Mouse (Mus musculus): ENCODE results near the gene Scamp2. TPM values are rescaled to one million over a fixed set of nuclear protein-coding genes. Genes with fewer than 3 reads are reported as not detected.

Gene Scamp2
- polyA plus RNA-seq, 1 experiment from 2014 or later = 54.2 TPM

GRCm38 (mm10) chr9:57602098-57602497 lies 41.4 kb downstream of the Scamp2 start:
- Histone ChIP-seq H3K4me2 (no peak overlapping the region), H3K36me3 (ENCODE audit: insufficient read depth) (no peaks in the 10 kb centered on the region), H3K27ac (ENCODE audit: low read depth) (no peak overlapping the region), H3K4me3 (ENCODE audit: low read depth, low read length) (no peak overlapping the region), H3K9ac (no peak overlapping the region), H3K27me3 (ENCODE audit: insufficient read depth, low read length) (peaks cover 4% of the 10 kb centered on the region; the same call in 1 of the 2 replicates), H3K4me1 (ENCODE audit: insufficient read depth) (no peaks in the 10 kb centered on the region), H3K9me3 (ENCODE audit: low read depth, low read length) (no peaks in the 10 kb centered on the region)
- ATAC-seq (ENCODE audit: insufficient read depth) (no peak), DNase-seq (no peak)
- WGBS = 42% methylated on average over 8 of the region's 8 CpGs
- TF ChIP-seq CTCF (IDR thresholded peaks at IDR 0.05; ENCODE audit: low read depth) = no peak

GRCm38 (mm10) chr9:57604875-57605274 lies 44.1 kb downstream of the Scamp2 start:
- H3K27ac ChIP-seq (ENCODE audit: low read depth) = no peak overlapping the region
- peaks cover 4% of the 10 kb centered on the region; the same call in 1 of the 2 replicates for H3K27me3 ChIP-seq (ENCODE audit: insufficient read depth, low read length)
- no peaks in the 10 kb centered on the region for H3K4me1 ChIP-seq (ENCODE audit: insufficient read depth)
- no peak overlapping the region for H3K9ac ChIP-seq
- DNase-seq (no peak), ATAC-seq (ENCODE audit: insufficient read depth) (no peak)
- H3K4me2 ChIP-seq = no peak overlapping the region
- no peak overlapping the region for H3K4me3 ChIP-seq (ENCODE audit: low read depth, low read length)
- no peaks in the 10 kb centered on the region for H3K36me3 ChIP-seq (ENCODE audit: insufficient read depth)
- no peak for TF ChIP-seq CTCF (IDR thresholded peaks at IDR 0.05; ENCODE audit: low read depth)
- no peaks in the 10 kb centered on the region for H3K9me3 ChIP-seq (ENCODE audit: low read depth, low read length)
- WGBS = 74% methylated on average over 4 of the region's 4 CpGs

DNA sequence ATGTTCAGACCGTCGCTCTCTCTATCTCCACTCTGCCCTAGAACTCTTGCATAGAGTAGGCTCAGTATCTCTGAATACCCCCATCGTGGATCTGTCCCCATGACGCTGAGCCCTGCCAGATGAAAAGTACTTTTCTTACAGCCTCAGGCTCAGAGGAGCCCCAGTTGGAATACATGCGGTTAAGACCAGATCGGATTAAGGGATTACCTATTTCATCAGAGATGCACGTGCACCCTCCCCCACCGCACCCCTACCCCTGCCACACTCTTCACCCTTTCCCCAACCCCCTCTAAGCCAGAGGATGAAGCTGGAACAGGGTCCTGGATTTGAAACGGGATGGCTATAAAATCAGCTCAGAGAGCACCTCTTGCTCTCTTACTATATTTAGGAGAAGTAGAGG lies 44.8 kb downstream of the Scamp2 start:
- Histone ChIP-seq H3K4me3 (ENCODE audit: low read depth, low read length) (no peak overlapping the region), H3K4me2 (no peak overlapping the region), H3K9ac (no peak overlapping the region), H3K9me3 (ENCODE audit: low read depth, low read length) (no peaks in the 10 kb centered on the region), H3K36me3 (ENCODE audit: insufficient read depth) (no peaks in the 10 kb centered on the region), H3K27ac (ENCODE audit: low read depth) (no peak overlapping the region), H3K27me3 (ENCODE audit: insufficient read depth, low read length) (peaks cover 4% of the 10 kb centered on the region; the same call in 1 of the 2 replicates), H3K4me1 (ENCODE audit: insufficient read depth) (no peaks in the 10 kb centered on the region)
- TF ChIP-seq CTCF (IDR thresholded peaks at IDR 0.05; ENCODE audit: low read depth) = no peak
- WGBS = 16% methylated on average over 9 of the region's 9 CpGs
- DNase-seq (no peak), ATAC-seq (ENCODE audit: insufficient read depth) (no peak)

DNA sequence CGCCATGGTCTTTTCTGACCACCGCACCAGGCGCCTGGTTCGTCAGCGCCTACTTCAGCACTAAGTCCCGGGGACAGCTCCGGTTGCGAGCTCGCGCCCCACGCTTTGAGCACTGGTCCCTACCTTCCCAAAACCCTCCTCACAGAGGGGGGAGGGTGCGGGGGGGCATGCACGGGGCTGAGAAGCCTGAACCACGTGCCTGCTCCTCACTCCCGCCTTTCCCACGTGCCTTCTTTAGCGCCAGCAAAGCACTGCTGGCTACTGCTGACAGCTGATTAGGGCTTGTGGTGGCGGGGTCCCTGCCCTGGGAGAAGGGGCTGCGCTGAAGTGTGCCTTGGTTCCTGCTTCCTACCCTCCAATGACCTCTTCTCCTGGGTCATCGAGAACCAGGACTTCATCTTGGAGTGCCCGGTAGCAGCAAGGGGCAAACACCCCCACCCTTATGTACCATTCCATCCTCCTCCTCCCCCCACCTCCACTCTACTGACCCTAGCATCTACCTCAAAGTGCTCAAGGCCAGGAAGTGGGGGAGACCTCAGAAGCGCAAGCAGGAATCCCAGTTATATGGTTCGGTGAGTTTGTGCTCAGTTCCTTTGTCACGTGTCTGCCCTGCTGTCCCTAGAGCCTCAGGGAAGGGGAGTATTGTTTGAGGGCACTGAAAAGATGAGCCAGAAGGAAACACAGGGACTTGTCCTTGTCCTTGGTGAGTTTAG lies 45.6 kb downstream of the Scamp2 start, which contains the start of gene Cplx3:
Cplx3 (minus strand) TSS at position 143 of the 713 bp plus-strand sequence.
- Histone ChIP-seq H3K27ac (ENCODE audit: low read depth) (no peak within 1 kb of the TSS), H3K9me3 (ENCODE audit: low read depth, low read length) (no peaks in the 10 kb centered on the region), H3K27me3 (ENCODE audit: insufficient read depth, low read length) (peaks cover 4% of the 10 kb centered on the region; the same call in 1 of the 2 replicates), H3K4me2 (no peak within 1 kb of the TSS), H3K4me1 (ENCODE audit: insufficient read depth) (no peaks in the 10 kb centered on the region), H3K9ac (no peak within 1 kb of the TSS), H3K36me3 (ENCODE audit: insufficient read depth) (no peaks in the 10 kb centered on the region), H3K4me3 (ENCODE audit: low read depth, low read length) (no peak within 1 kb of the TSS)
- TF ChIP-seq CTCF (IDR thresholded peaks at IDR 0.05; ENCODE audit: low read depth) = no peak
- 8% methylated on average over 24 of the region's 24 CpGs for WGBS
- DNase-seq = peak; percentile 86
- ATAC-seq (ENCODE audit: insufficient read depth) = peak; percentile 58; the same call in 1 of the 2 replicates

- H3K36me3 ChIP-seq (ENCODE audit: insufficient read depth) = no peaks in the 10 kb centered on the region
- ATAC-seq (ENCODE audit: insufficient read depth) (no peak), DNase-seq (no peak)
- no peak for TF ChIP-seq CTCF (IDR thresholded peaks at IDR 0.05; ENCODE audit: low read depth)
- H3K4me1 ChIP-seq (ENCODE audit: insufficient read depth) = no peaks in the 10 kb centered on the region
- H3K4me2 ChIP-seq = no peak overlapping the region
- peaks cover 4% of the 10 kb centered on the region; the same call in 1 of the 2 replicates for H3K27me3 ChIP-seq (ENCODE audit: insufficient read depth, low read length)
- no peak overlapping the region for H3K27ac ChIP-seq (ENCODE audit: low read depth)
- WGBS = 39% methylated on average over 3 of the region's 3 CpGs
- no peak overlapping the region for H3K9ac ChIP-seq
- H3K4me3 ChIP-seq (ENCODE audit: low read depth, low read length) = no peak overlapping the region
- H3K9me3 ChIP-seq (ENCODE audit: low read depth, low read length) = no peaks in the 10 kb centered on the region
These were observed 49.1 kb downstream of the Scamp2 start for GRCm38 (mm10) chr9:57609803-57610202.

- Histone ChIP-seq H3K27me3 (ENCODE audit: insufficient read depth, low read length) (peaks cover 4% of the 10 kb centered on the region; the same call in 1 of the 2 replicates), H3K9me3 (ENCODE audit: low read depth, low read length) (no peaks in the 10 kb centered on the region), H3K4me3 (ENCODE audit: low read depth, low read length) (no peak overlapping the region), H3K9ac (no peak overlapping the region), H3K27ac (ENCODE audit: low read depth) (no peak overlapping the region), H3K4me1 (ENCODE audit: insufficient read depth) (no peaks in the 10 kb centered on the region), H3K36me3 (ENCODE audit: insufficient read depth) (no peaks in the 10 kb centered on the region), H3K4me2 (no peak overlapping the region)
- ATAC-seq (ENCODE audit: insufficient read depth) = no peak
- DNase-seq = no peak
- WGBS = 46% methylated on average over 3 of the region's 3 CpGs
- no peak for TF ChIP-seq CTCF (IDR thresholded peaks at IDR 0.05; ENCODE audit: low read depth)
These were observed 49.6 kb downstream of the Scamp2 start for GRCm38 (mm10) chr9:57610359-57610826.

GRCm38 (mm10) chr9:57612587-57612986 lies 51.8 kb downstream of the Scamp2 start:
- Histone ChIP-seq H3K36me3 (ENCODE audit: insufficient read depth) (no peaks in the 10 kb centered on the region), H3K27ac (ENCODE audit: low read depth) (no peak overlapping the region), H3K4me2 (no peak overlapping the region), H3K9ac (no peak overlapping the region), H3K4me1 (ENCODE audit: insufficient read depth) (no peaks in the 10 kb centered on the region), H3K4me3 (ENCODE audit: low read depth, low read length) (no peak overlapping the region), H3K9me3 (ENCODE audit: low read depth, low read length) (no peaks in the 10 kb centered on the region), H3K27me3 (ENCODE audit: insufficient read depth, low read length) (no peaks in the 10 kb centered on the region)
- 70% methylated on average over 7 of the region's 7 CpGs for WGBS
- DNase-seq (no peak), ATAC-seq (ENCODE audit: insufficient read depth) (no peak)
- TF ChIP-seq CTCF (IDR thresholded peaks at IDR 0.05; ENCODE audit: low read depth) = no peak
